Mouse (Mus musculus): ENCODE measurements around the gene Rtbdn. TPM values are rescaled to one million over a fixed set of nuclear protein-coding genes. Genes with fewer than 3 reads are reported as not detected.
A peak's percentile ranks its signal among the peaks of the same experiment; 100 is the strongest.

The Rtbdn gene
- polyA plus RNA-seq, 2 experiments: not detected

DNA sequence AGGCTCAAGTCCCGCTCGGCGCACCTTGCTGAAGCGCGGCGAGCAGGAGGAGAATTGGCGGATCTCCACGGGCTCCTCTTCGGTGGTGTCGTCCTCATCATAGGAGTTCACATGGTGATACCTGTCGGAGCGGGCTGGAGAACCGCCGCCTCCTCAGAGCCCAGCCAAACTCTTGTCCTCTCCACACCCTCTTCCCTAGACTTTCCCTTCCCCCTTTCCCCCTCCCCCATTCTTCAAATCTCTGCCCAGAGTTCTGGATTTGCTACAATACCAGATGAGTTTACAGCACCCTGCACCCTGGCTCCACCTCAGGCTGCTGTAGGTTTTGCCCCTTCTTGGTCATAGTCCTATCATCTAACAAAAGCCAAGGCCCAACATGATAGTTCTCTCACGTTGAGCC, 28.1 kb upstream of the Rtbdn start:
- H3K4me1 ChIP-seq (ENCODE audit: control insufficient read depth, insufficient read depth, low read length): no peaks in the 10 kb centered on the region
- no peaks in the 10 kb centered on the region for H3K36me3 ChIP-seq (ENCODE audit: control insufficient read depth, insufficient read depth, low read length)
- H3K4me3 ChIP-seq (replicated peaks; ENCODE audit: low read length): no peak overlapping the region
- DNase-seq (ENCODE audit: low spot score) (no peak), ATAC-seq (ENCODE audit: low FRiP score, low read depth) (no peak)
- no peak for TF ChIP-seq POLR2A (IDR thresholded peaks at IDR 0.05; ENCODE audit: borderline replicate concordance, extremely low read depth, insufficient read depth, insufficient read length)
- no peak overlapping the region for H3K27ac ChIP-seq (replicated peaks; ENCODE audit: low read depth, low read length)
- no peak overlapping the region for H3K9ac ChIP-seq (ENCODE audit: low read depth, low read length, severe bottlenecking)
- no peaks in the 10 kb centered on the region; the same call in 1 of the 2 replicates for H3K27me3 ChIP-seq (ENCODE audit: control insufficient read depth, insufficient read depth, low read length)
- H3K9me3 ChIP-seq (ENCODE audit: control insufficient read depth, low read length): no peaks in the 10 kb centered on the region
- 91% methylated on average over 15 of the region's 15 CpGs for WGBS
- no peak overlapping the region for H3K4me2 ChIP-seq (replicated peaks; ENCODE audit: low read depth, low read length, severe bottlenecking)

DNA sequence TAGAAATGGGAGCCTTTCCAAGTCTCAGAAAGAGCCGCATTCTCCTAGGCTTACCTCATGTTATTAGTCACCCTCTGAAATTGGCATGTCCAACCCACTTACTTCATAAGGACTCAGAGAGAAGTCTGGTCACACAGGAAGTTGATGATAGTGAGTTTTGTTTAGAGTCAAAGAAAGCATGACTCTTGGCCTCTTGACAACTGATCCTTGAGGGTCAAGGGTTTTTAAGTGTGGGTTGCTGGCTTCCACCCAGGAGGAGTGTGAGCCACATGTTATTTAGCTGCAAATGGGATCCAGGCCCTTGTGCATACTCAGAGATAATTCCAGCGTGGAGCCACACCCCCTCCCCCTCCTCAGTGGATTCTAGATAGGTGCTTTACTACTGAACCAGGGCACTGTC, 25.2 kb upstream of the Rtbdn start:
- TF ChIP-seq POLR2A (IDR thresholded peaks at IDR 0.05; ENCODE audit: borderline replicate concordance, extremely low read depth, insufficient read depth, insufficient read length): no peak
- H3K36me3 ChIP-seq (ENCODE audit: control insufficient read depth, insufficient read depth, low read length): no peaks in the 10 kb centered on the region
- no peak overlapping the region for H3K4me3 ChIP-seq (replicated peaks; ENCODE audit: low read length)
- H3K9me3 ChIP-seq (ENCODE audit: control insufficient read depth, low read length): no peaks in the 10 kb centered on the region
- 64% methylated on average over 2 of the region's 2 CpGs for WGBS
- H3K9ac ChIP-seq (ENCODE audit: low read depth, low read length, severe bottlenecking): no peak overlapping the region
- no peaks in the 10 kb centered on the region; the same call in 1 of the 2 replicates for H3K27me3 ChIP-seq (ENCODE audit: control insufficient read depth, insufficient read depth, low read length)
- no peak for DNase-seq (ENCODE audit: low spot score)
- no peak overlapping the region for H3K27ac ChIP-seq (replicated peaks; ENCODE audit: low read depth, low read length)
- H3K4me1 ChIP-seq (ENCODE audit: control insufficient read depth, insufficient read depth, low read length): no peaks in the 10 kb centered on the region
- no peak overlapping the region for H3K4me2 ChIP-seq (replicated peaks; ENCODE audit: low read depth, low read length, severe bottlenecking)
- ATAC-seq (ENCODE audit: low FRiP score, low read depth): no peak

DNA sequence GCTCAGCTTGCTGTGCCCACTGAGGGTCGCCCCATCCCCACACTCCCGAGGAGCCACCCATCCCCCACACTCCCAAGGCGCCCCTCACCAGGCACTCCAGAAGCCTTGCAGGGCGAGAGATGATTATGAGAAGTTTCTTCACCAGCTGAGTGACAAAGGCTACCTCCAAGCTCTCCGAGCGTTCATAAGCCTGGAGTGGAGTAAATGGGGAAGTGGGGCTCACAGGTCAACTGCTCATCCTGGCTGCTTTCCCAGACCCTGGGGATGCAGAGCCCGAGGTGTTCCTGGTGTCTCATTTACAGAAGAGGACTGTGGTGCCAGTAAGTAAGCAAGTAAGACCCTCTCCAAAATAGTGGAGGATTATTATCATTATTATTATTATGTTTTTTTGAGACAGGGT, 21.2 kb upstream of the Rtbdn start:
- no peak for ATAC-seq (ENCODE audit: low FRiP score, low read depth)

DNA sequence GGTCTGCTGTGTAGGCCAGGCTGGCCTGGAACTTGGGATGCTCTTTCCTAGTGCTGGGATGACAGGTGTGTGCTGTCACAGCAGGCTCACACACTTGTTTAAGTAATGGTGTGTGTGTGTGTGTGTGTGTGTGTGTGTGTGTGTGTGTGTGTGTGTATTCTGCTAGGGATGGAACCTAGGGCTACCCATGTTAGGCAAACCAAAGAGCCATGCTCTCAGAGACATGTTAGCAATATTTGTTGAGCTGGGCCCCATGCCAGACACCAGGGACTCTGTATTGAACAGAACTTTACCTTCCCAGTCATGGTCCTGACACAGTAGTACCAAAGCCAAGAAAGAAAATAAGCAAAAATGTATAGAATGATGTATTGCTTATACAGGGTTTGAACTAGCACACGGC, 19.3 kb upstream of the Rtbdn start:
- H3K27me3 ChIP-seq (ENCODE audit: control insufficient read depth, insufficient read depth, low read length): peaks cover 21% of the 10 kb centered on the region
- no peak for TF ChIP-seq POLR2A (IDR thresholded peaks at IDR 0.05; ENCODE audit: borderline replicate concordance, extremely low read depth, insufficient read depth, insufficient read length)
- H3K27ac ChIP-seq (replicated peaks; ENCODE audit: low read depth, low read length): no peak overlapping the region
- H3K4me2 ChIP-seq (replicated peaks; ENCODE audit: low read depth, low read length, severe bottlenecking): no peak overlapping the region
- no peaks in the 10 kb centered on the region for H3K36me3 ChIP-seq (ENCODE audit: control insufficient read depth, insufficient read depth, low read length)
- H3K4me1 ChIP-seq (ENCODE audit: control insufficient read depth, insufficient read depth, low read length): no peaks in the 10 kb centered on the region
- ATAC-seq (ENCODE audit: low FRiP score, low read depth): no peak
- DNase-seq (ENCODE audit: low spot score): no peak
- H3K9ac ChIP-seq (ENCODE audit: low read depth, low read length, severe bottlenecking): no peak overlapping the region
- no peaks in the 10 kb centered on the region for H3K9me3 ChIP-seq (ENCODE audit: control insufficient read depth, low read length)
- WGBS: 83% methylated on average over 1 of the region's 1 CpGs
- no peak overlapping the region for H3K4me3 ChIP-seq (replicated peaks; ENCODE audit: low read length)

More for the DNA sequence above, 21.2 kb upstream of the Rtbdn start:
- H3K4me3 ChIP-seq (replicated peaks; ENCODE audit: low read length): no peak overlapping the region
- H3K9ac ChIP-seq (ENCODE audit: low read depth, low read length, severe bottlenecking): no peak overlapping the region
- H3K27me3 ChIP-seq (ENCODE audit: control insufficient read depth, insufficient read depth, low read length): peaks cover 17% of the 10 kb centered on the region
- no peaks in the 10 kb centered on the region for H3K9me3 ChIP-seq (ENCODE audit: control insufficient read depth, low read length)
- 74% methylated on average over 7 of the region's 7 CpGs for WGBS
- DNase-seq (ENCODE audit: low spot score): no peak
- H3K36me3 ChIP-seq (ENCODE audit: control insufficient read depth, insufficient read depth, low read length): no peaks in the 10 kb centered on the region
- no peak overlapping the region for H3K4me2 ChIP-seq (replicated peaks; ENCODE audit: low read depth, low read length, severe bottlenecking)
- H3K4me1 ChIP-seq (ENCODE audit: control insufficient read depth, insufficient read depth, low read length): no peaks in the 10 kb centered on the region
- TF ChIP-seq POLR2A (IDR thresholded peaks at IDR 0.05; ENCODE audit: borderline replicate concordance, extremely low read depth, insufficient read depth, insufficient read length): no peak
- H3K27ac ChIP-seq (replicated peaks; ENCODE audit: low read depth, low read length): no peak overlapping the region

DNA sequence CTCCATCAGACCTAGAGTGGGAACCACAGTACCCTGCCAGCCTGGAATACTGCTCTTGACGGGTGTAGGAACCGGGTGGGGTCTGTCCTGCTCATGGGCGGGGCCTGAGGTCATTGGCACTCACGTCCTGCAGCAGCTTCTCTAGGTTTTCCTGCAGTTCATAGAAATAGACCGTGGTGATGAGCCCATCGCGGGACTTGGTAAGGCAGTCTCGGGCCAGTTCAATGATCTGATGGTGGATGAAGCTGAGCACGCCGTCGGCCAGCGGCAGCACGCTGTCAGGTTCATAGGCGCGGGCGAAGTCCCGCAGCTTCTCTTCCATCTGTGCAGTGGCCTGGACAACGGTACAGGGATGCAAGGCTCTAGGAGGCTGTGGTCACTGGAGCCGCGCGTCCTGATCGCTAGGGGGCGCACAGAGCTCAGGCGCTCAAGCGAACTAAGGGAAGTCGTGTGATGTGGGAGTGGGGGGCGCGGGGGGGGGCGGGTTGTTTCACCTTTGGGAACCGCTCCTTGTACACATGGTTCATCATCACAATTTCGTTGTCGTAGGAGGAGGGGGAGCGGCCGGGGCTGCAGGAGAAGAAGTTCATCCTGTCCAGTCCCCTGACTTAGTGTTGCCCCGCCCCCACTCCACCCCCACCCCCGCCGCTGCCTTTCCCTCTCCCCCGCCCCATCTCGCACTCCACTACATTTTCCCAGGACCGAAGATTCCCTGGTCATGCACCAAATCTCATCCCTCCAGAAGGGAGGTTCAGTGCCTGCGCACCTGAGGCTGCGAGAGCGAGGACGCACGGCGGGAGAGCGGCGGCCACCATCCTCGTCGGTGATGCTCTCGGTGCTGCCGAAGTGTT, 18.1 kb upstream of the Rtbdn start:
- 4% methylated on average over 46 of the region's 52 CpGs for WGBS
- peaks cover 23% of the 10 kb centered on the region for H3K27me3 ChIP-seq (ENCODE audit: control insufficient read depth, insufficient read depth, low read length)
- H3K27ac ChIP-seq (replicated peaks; ENCODE audit: low read depth, low read length): no peak overlapping the region
- ATAC-seq (ENCODE audit: low FRiP score, low read depth): peak; percentile 82
- peak overlapping the region; percentile 35 for H3K4me3 ChIP-seq (replicated peaks; ENCODE audit: low read length)
- no peaks in the 10 kb centered on the region for H3K36me3 ChIP-seq (ENCODE audit: control insufficient read depth, insufficient read depth, low read length)
- peak overlapping the region; percentile 77 for H3K4me2 ChIP-seq (replicated peaks; ENCODE audit: low read depth, low read length, severe bottlenecking)
- TF ChIP-seq POLR2A (IDR thresholded peaks at IDR 0.05; ENCODE audit: borderline replicate concordance, extremely low read depth, insufficient read depth, insufficient read length): no peak
- H3K4me1 ChIP-seq (ENCODE audit: control insufficient read depth, insufficient read depth, low read length): no peaks in the 10 kb centered on the region
- no peaks in the 10 kb centered on the region for H3K9me3 ChIP-seq (ENCODE audit: control insufficient read depth, low read length)
- H3K9ac ChIP-seq (ENCODE audit: low read depth, low read length, severe bottlenecking): peak overlapping the region; percentile 28; the same call in 1 of the 2 replicates
- peak; percentile 46 for DNase-seq (ENCODE audit: low spot score)

Measured in limb, embryonic 14.5 days (tissue).